Mouse (Mus musculus): ENCODE results near the gene Crtac1. TPM values are rescaled to one million over a fixed set of nuclear protein-coding genes. Genes with fewer than 3 reads are reported as not detected.
A peak's percentile ranks its signal among the peaks of the same experiment; 100 is the strongest.

Gene Crtac1
- polyA plus RNA-seq (2011; ENCODE audit: insufficient read length, low read depth, missing spikeins) = not detected in 2 replicates

GRCm38 (mm10) chr19:42431485-42432190 lies at the start of gene Crtac1:
Gene Crtac1 (minus strand): TSS chr19:42431783.
- Histone ChIP-seq H3K27ac (ENCODE audit: insufficient read depth, low read length) (no peak within 1 kb of the TSS), H3K4me1 (ENCODE audit: control insufficient read depth, insufficient read depth, low read length) (no peaks in the 10 kb centered on the region), H3K4me3 (ENCODE audit: insufficient read depth, low read length) (peak within 1 kb of the TSS; percentile 8; the same call in 1 of the 2 replicates)
- no peak for TF ChIP-seq POLR2A (IDR thresholded peaks at IDR 0.05; ENCODE audit: low read depth, low read length)
- no peak for TF ChIP-seq CTCF (IDR thresholded peaks at IDR 0.05; ENCODE audit: borderline replicate concordance, insufficient read depth, low read length)

GRCm38 (mm10) chr19:42478303-42478702 lies 46.7 kb upstream of the Crtac1 start:
- H3K4me1 ChIP-seq (ENCODE audit: control insufficient read depth, insufficient read depth, low read length) = peaks cover 3% of the 10 kb centered on the region; the same call in 1 of the 2 replicates
- H3K4me3 ChIP-seq (ENCODE audit: insufficient read depth, low read length) = no peak overlapping the region
- no peak for TF ChIP-seq CTCF (IDR thresholded peaks at IDR 0.05; ENCODE audit: borderline replicate concordance, insufficient read depth, low read length)
- no peak for TF ChIP-seq POLR2A (IDR thresholded peaks at IDR 0.05; ENCODE audit: low read depth, low read length)
- no peak overlapping the region for H3K27ac ChIP-seq (ENCODE audit: insufficient read depth, low read length)

- H3K27ac ChIP-seq (ENCODE audit: insufficient read depth, low read length) = no peak overlapping the region
These were observed 46.2 kb upstream of the Crtac1 start for GRCm38 (mm10) chr19:42477769-42478168.

GRCm38 (mm10) chr19:42472831-42473230 lies 41.2 kb upstream of the Crtac1 start:
- TF ChIP-seq CTCF (IDR thresholded peaks at IDR 0.05; ENCODE audit: borderline replicate concordance, insufficient read depth, low read length) (no peak), POLR2A (IDR thresholded peaks at IDR 0.05; ENCODE audit: low read depth, low read length) (no peak)
- H3K4me1 ChIP-seq (ENCODE audit: control insufficient read depth, insufficient read depth, low read length) = peaks cover 3% of the 10 kb centered on the region; the same call in 1 of the 2 replicates
- H3K27ac ChIP-seq (ENCODE audit: insufficient read depth, low read length) = no peak overlapping the region
- H3K4me3 ChIP-seq (ENCODE audit: insufficient read depth, low read length) = no peak overlapping the region

More at GRCm38 (mm10) chr19:42477769-42478168, 46.2 kb upstream of the Crtac1 start:
- peaks cover 3% of the 10 kb centered on the region; the same call in 1 of the 2 replicates for H3K4me1 ChIP-seq (ENCODE audit: control insufficient read depth, insufficient read depth, low read length)
- no peak for TF ChIP-seq POLR2A (IDR thresholded peaks at IDR 0.05; ENCODE audit: low read depth, low read length)
- no peak for TF ChIP-seq CTCF (IDR thresholded peaks at IDR 0.05; ENCODE audit: borderline replicate concordance, insufficient read depth, low read length)
- H3K4me3 ChIP-seq (ENCODE audit: insufficient read depth, low read length) = no peak overlapping the region

- Histone ChIP-seq H3K4me1 (ENCODE audit: control insufficient read depth, insufficient read depth, low read length) (no peaks in the 10 kb centered on the region), H3K27ac (ENCODE audit: insufficient read depth, low read length) (no peak overlapping the region), H3K4me3 (ENCODE audit: insufficient read depth, low read length) (no peak overlapping the region)
- no peak for TF ChIP-seq CTCF (IDR thresholded peaks at IDR 0.05; ENCODE audit: borderline replicate concordance, insufficient read depth, low read length)
- TF ChIP-seq POLR2A (IDR thresholded peaks at IDR 0.05; ENCODE audit: low read depth, low read length) = no peak
These were observed 40.0 kb upstream of the Crtac1 start for GRCm38 (mm10) chr19:42471571-42471970.

GRCm38 (mm10) chr19:42461851-42462250 lies 30.3 kb upstream of the Crtac1 start:
- H3K4me3 ChIP-seq (ENCODE audit: insufficient read depth, low read length) = no peak overlapping the region
- TF ChIP-seq POLR2A (IDR thresholded peaks at IDR 0.05; ENCODE audit: low read depth, low read length) = no peak
- no peak for TF ChIP-seq CTCF (IDR thresholded peaks at IDR 0.05; ENCODE audit: borderline replicate concordance, insufficient read depth, low read length)
- H3K4me1 ChIP-seq (ENCODE audit: control insufficient read depth, insufficient read depth, low read length) = no peaks in the 10 kb centered on the region
- H3K27ac ChIP-seq (ENCODE audit: insufficient read depth, low read length) = no peak overlapping the region

- TF ChIP-seq POLR2A (IDR thresholded peaks at IDR 0.05; ENCODE audit: low read depth, low read length) = no peak
- TF ChIP-seq CTCF (IDR thresholded peaks at IDR 0.05; ENCODE audit: borderline replicate concordance, insufficient read depth, low read length) = no peak
- no peaks in the 10 kb centered on the region for H3K4me1 ChIP-seq (ENCODE audit: control insufficient read depth, insufficient read depth, low read length)
- H3K4me3 ChIP-seq (ENCODE audit: insufficient read depth, low read length) = no peak overlapping the region
- no peak overlapping the region for H3K27ac ChIP-seq (ENCODE audit: insufficient read depth, low read length)
These were observed 29.8 kb upstream of the Crtac1 start for GRCm38 (mm10) chr19:42461353-42461752.

- Histone ChIP-seq H3K4me1 (ENCODE audit: control insufficient read depth, insufficient read depth, low read length) (no peaks in the 10 kb centered on the region), H3K27ac (ENCODE audit: insufficient read depth, low read length) (no peak overlapping the region), H3K4me3 (ENCODE audit: insufficient read depth, low read length) (no peak overlapping the region)
- no peak for TF ChIP-seq POLR2A (IDR thresholded peaks at IDR 0.05; ENCODE audit: low read depth, low read length)
- TF ChIP-seq CTCF (IDR thresholded peaks at IDR 0.05; ENCODE audit: borderline replicate concordance, insufficient read depth, low read length) = no peak
These were observed 27.9 kb upstream of the Crtac1 start for GRCm38 (mm10) chr19:42459512-42459911.

- Histone ChIP-seq H3K4me1 (ENCODE audit: control insufficient read depth, insufficient read depth, low read length) (no peaks in the 10 kb centered on the region), H3K27ac (ENCODE audit: insufficient read depth, low read length) (no peak overlapping the region), H3K4me3 (ENCODE audit: insufficient read depth, low read length) (no peak overlapping the region)
- TF ChIP-seq CTCF (IDR thresholded peaks at IDR 0.05; ENCODE audit: borderline replicate concordance, insufficient read depth, low read length) (no peak), POLR2A (IDR thresholded peaks at IDR 0.05; ENCODE audit: low read depth, low read length) (no peak)
These were observed 23.1 kb upstream of the Crtac1 start for GRCm38 (mm10) chr19:42454481-42455236.

GRCm38 (mm10) chr19:42454006-42454405 lies 22.4 kb upstream of the Crtac1 start:
- Histone ChIP-seq H3K4me3 (ENCODE audit: insufficient read depth, low read length) (no peak overlapping the region), H3K4me1 (ENCODE audit: control insufficient read depth, insufficient read depth, low read length) (no peaks in the 10 kb centered on the region), H3K27ac (ENCODE audit: insufficient read depth, low read length) (no peak overlapping the region)
- TF ChIP-seq CTCF (IDR thresholded peaks at IDR 0.05; ENCODE audit: borderline replicate concordance, insufficient read depth, low read length) = no peak
- no peak for TF ChIP-seq POLR2A (IDR thresholded peaks at IDR 0.05; ENCODE audit: low read depth, low read length)

Measured in embryonic fibroblast, embryonic 13.5 days (primary cell).